ENCODE assay signal across 16 mouse cellular contexts in genomic region chr5:125766941-125767340, GRCm38 (mm10).
DNase-seq lines count a peak whose midpoint lies in the region; ATAC-seq and TF ChIP-seq lines count a peak whose summit lies in the region.
"Had no signal": no experiment of that assay in that cellular context is flagged by ENCODE, and none has a peak within 500 bp of the region (broad histone marks: within the 10 kb centered on the region; RNA-seq: fewer than 3 reads in every experiment).

No protein-coding gene starts in this region.

- TF ChIP-seq POLR2A in cortical plate, adult 2 months (IDR thresholded peaks at IDR 0.05; ENCODE audit: extremely low read depth, insufficient read depth, low read length): no peak

- intact Hi-C loops in left cerebral cortex, postnatal 10 days (cut with DNase I): no loop called here

- no peak overlapping the region for H3K27ac ChIP-seq in forebrain, postnatal 0 days (ENCODE audit: low read depth, low read length)
- no peak overlapping the region for H3K27ac ChIP-seq in forebrain, embryonic 13.5 days
- peak overlapping the region; percentile 33; the same call in 1 of the 2 replicates for H3K27ac ChIP-seq in cortical plate, adult 2 months (ENCODE audit: insufficient read depth, low read length)
- H3K27ac ChIP-seq: gastrocnemius, adult 2 months; heart, adult 2 months; liver, embryonic 13.5 days; neural tube, embryonic 13.5 days had no signal

- DNase-seq in forebrain, postnatal 0 days: peak; percentile 72
- peak; percentile 63 to 66 for DNase-seq in left cerebral cortex, postnatal 10 days (ENCODE audit: extremely low spot score in 1 of 2, low spot score in 2 of 2)
- DNase-seq in left cerebral cortex, adult 11 months (ENCODE audit: low spot score): no peak
- DNase-seq in brain, embryonic 18.5 days (ENCODE audit: low read depth, low spot score): peak; percentile 20
- DNase-seq: adrenal gland, postnatal 10 days; gastrocnemius, adult 2 months; heart, adult 2 months; kidney, adult 2 months; kidney, postnatal 36 days; liver, embryonic 13.5 days had no signal

- H3K9ac ChIP-seq in forebrain, postnatal 0 days: no peak overlapping the region
- no peak overlapping the region for H3K9ac ChIP-seq in forebrain, embryonic 13.5 days
- H3K9ac ChIP-seq: liver, embryonic 13.5 days; neural tube, embryonic 13.5 days had no signal

- 34% methylated on average over 6 of the region's 6 CpGs for WGBS in forebrain, postnatal 0 days
- WGBS in forebrain, embryonic 13.5 days: 66% methylated on average over 6 of the region's 6 CpGs

- no peak for TF ChIP-seq CTCF in forebrain, postnatal 0 days (IDR thresholded peaks at IDR 0.05; ENCODE audit: low read depth)
- no peak for TF ChIP-seq CTCF in cortical plate, adult 2 months (IDR thresholded peaks at IDR 0.05; ENCODE audit: extremely low read depth, insufficient read depth, low read length)

- H3K36me3 ChIP-seq in forebrain, postnatal 0 days (ENCODE audit: insufficient read depth): no peaks in the 10 kb centered on the region
- no peaks in the 10 kb centered on the region for H3K36me3 ChIP-seq in forebrain, embryonic 13.5 days (ENCODE audit: poor library complexity, severe bottlenecking)
- H3K36me3 ChIP-seq: G1E; liver, embryonic 13.5 days; neural tube, embryonic 13.5 days had no signal

- no peak overlapping the region for H3K4me3 ChIP-seq in forebrain, postnatal 0 days (ENCODE audit: low read depth, low read length)
- no peak overlapping the region for H3K4me3 ChIP-seq in forebrain, embryonic 13.5 days
- no peak overlapping the region for H3K4me3 ChIP-seq in cortical plate, adult 2 months (ENCODE audit: insufficient read depth, low read length)
- H3K4me3 ChIP-seq: erythroblast, embryonic 14.5 days; gastrocnemius, adult 2 months; heart, adult 2 months; liver, embryonic 13.5 days; neural tube, embryonic 13.5 days had no signal

- no peaks in the 10 kb centered on the region for H3K9me3 ChIP-seq in forebrain, postnatal 0 days (ENCODE audit: low read length)
- H3K9me3 ChIP-seq in forebrain, embryonic 13.5 days (replicated peaks): no peaks in the 10 kb centered on the region; the same call in 1 of the 2 replicates
- H3K9me3 ChIP-seq: neural tube, embryonic 13.5 days had no signal

- no peak for ATAC-seq in forebrain, postnatal 0 days
- ATAC-seq in forebrain, embryonic 13.5 days: no peak
- ATAC-seq in erythroid progenitor cell, adult 5-6 weeks (replicated peaks; ENCODE audit: low FRiP score, poor library complexity, severe bottlenecking): no peak

- no peak overlapping the region for H3K4me2 ChIP-seq in forebrain, postnatal 0 days (ENCODE audit: low read depth)
- no peak overlapping the region for H3K4me2 ChIP-seq in forebrain, embryonic 13.5 days
- H3K4me2 ChIP-seq: liver, embryonic 13.5 days; neural tube, embryonic 13.5 days had no signal

- 0 out of 2 replicates have a peak, but pooled peaks cover 9% of the 10 kb centered on the region for H3K4me1 ChIP-seq in forebrain, postnatal 0 days (ENCODE audit: insufficient read depth)
- H3K4me1 ChIP-seq in forebrain, embryonic 13.5 days: 0 out of 2 replicates have a peak, but pooled peaks cover 8% of the 10 kb centered on the region
- H3K4me1 ChIP-seq in cortical plate, adult 2 months (ENCODE audit: control insufficient read depth, insufficient read depth, low read length): peaks cover 12% of the 10 kb centered on the region
- H3K4me1 ChIP-seq: liver, embryonic 13.5 days; neural tube, embryonic 13.5 days had no signal

- H3K27me3 ChIP-seq in forebrain, postnatal 0 days (ENCODE audit: insufficient read depth, low read length): no peaks in the 10 kb centered on the region
- H3K27me3 ChIP-seq in forebrain, embryonic 13.5 days: no peaks in the 10 kb centered on the region
- H3K27me3 ChIP-seq: liver, embryonic 13.5 days; neural tube, embryonic 13.5 days had no signal
